Mouse (Mus musculus): ENCODE data around the gene Ccdc148.

- TF ChIP-seq POLR2A (IDR thresholded peaks at IDR 0.05; ENCODE audit: low read depth, low read length), result no peak
- TF ChIP-seq CTCF (IDR thresholded peaks at IDR 0.05; ENCODE audit: extremely low read depth, insufficient read length, insufficient replicate concordance, low read depth, low read length), result no peak
These were observed 31.5 kb downstream of the Ccdc148 start for GRCm38 (mm10) chr2:59129023-59129422.

Measured in small intestine, adult 2 months (tissue).